Mouse (Mus musculus): ENCODE measurements at regions not wholly inside any gene's neighbourhood (a gene's known extent, or its start where the extent isn't known, plus 50 kb on each side); places are given as distances from the start of the nearest gene placed in this dataset.

DNA sequence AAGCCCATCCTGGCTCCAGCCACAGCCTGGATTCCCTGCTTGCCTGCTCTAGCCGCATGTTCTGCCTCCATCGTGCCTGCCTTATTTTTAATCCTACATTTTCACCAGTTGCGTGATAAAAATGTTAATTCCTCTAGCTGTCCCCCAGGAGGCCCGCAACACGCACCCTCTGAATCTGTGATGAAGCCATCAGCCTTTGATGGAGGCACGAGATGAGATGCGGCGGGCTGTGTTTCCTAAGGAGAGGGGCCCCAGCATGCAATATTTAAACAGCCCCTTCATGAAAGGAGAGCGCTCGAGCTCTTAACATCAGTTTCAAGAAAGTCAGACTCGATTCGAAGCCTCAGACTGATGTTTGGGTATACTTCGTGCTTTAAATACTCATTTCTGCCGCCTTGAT lies 76.3 kb downstream of the Nptx2 start:
- no peaks in the 10 kb centered on the region for H3K9me3 ChIP-seq (ENCODE audit: control insufficient read depth, low read length)
- no peak overlapping the region for H3K9ac ChIP-seq
- no peaks in the 10 kb centered on the region for H3K27me3 ChIP-seq (ENCODE audit: control insufficient read depth, insufficient read depth, low read length)
- H3K4me2 ChIP-seq (replicated peaks): no peak overlapping the region
- ATAC-seq (ENCODE audit: low FRiP score) (no peak), DNase-seq (ENCODE audit: low spot score) (no peak)
- H3K4me3 ChIP-seq (replicated peaks; ENCODE audit: low read length): no peak overlapping the region
- WGBS: 56% methylated on average over 14 of the region's 14 CpGs
- no peaks in the 10 kb centered on the region for H3K36me3 ChIP-seq (replicated peaks; ENCODE audit: control insufficient read depth, insufficient read depth)
- H3K27ac ChIP-seq: no peak overlapping the region
- no peaks in the 10 kb centered on the region for H3K4me1 ChIP-seq (replicated peaks; ENCODE audit: control insufficient read depth, insufficient read depth, low read length)

DNA sequence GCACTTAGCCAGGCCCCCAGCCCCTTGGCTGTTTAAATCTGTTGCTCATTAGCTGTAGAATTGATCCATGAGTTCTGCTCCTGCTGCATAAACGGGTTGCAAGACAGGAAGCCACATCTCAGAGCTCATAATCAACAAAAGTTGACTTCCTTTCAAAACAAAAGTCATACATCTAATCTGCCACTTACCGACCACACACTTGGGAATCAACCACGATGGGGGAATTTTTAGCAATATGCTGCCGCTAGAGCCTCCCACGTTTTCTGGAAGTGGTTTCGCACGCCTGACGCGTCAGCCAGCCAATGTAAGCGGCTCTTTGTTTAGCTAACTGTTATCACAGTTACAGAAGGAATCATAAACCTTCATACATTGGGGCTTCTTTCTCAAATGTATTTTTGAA lies 77.7 kb downstream of the Nptx2 start:
- Histone ChIP-seq H3K9me3 (ENCODE audit: control insufficient read depth, low read length) (no peaks in the 10 kb centered on the region), H3K36me3 (replicated peaks; ENCODE audit: control insufficient read depth, insufficient read depth) (no peaks in the 10 kb centered on the region), H3K9ac (no peak overlapping the region), H3K4me2 (replicated peaks) (no peak overlapping the region), H3K27me3 (ENCODE audit: control insufficient read depth, insufficient read depth, low read length) (no peaks in the 10 kb centered on the region), H3K27ac (no peak overlapping the region), H3K4me3 (replicated peaks; ENCODE audit: low read length) (no peak overlapping the region), H3K4me1 (replicated peaks; ENCODE audit: control insufficient read depth, insufficient read depth, low read length) (no peaks in the 10 kb centered on the region)
- 72% methylated on average over 10 of the region's 10 CpGs for WGBS
- no peak for ATAC-seq (ENCODE audit: low FRiP score)
- no peak for DNase-seq (ENCODE audit: low spot score)

DNA sequence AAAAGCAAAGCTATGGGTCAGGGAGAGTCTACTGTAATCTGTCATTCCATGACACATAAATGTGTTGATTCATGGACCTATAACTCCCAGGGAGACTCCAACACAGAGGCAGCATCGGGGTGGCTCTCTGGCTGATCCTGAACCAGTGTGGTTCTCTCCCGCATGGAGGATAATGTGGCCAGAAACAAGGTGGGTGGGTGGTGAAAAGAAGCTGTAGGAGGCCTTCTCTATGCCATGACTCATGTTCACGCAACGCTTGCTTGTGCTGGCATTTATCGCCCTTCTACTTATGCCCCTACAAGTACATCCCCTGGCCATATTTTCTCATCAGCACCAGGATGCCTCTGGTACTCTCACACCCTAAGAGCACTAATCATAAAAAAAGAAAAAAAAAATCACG lies 86.6 kb downstream of the Nptx2 start:
- 84% methylated on average over 6 of the region's 6 CpGs for WGBS
- Histone ChIP-seq H3K9ac (no peak overlapping the region), H3K27me3 (ENCODE audit: control insufficient read depth, insufficient read depth, low read length) (no peaks in the 10 kb centered on the region), H3K4me3 (replicated peaks; ENCODE audit: low read length) (no peak overlapping the region), H3K4me2 (replicated peaks) (no peak overlapping the region), H3K36me3 (replicated peaks; ENCODE audit: control insufficient read depth, insufficient read depth) (no peaks in the 10 kb centered on the region), H3K4me1 (replicated peaks; ENCODE audit: control insufficient read depth, insufficient read depth, low read length) (no peaks in the 10 kb centered on the region), H3K9me3 (ENCODE audit: control insufficient read depth, low read length) (no peaks in the 10 kb centered on the region), H3K27ac (no peak overlapping the region)
- ATAC-seq (ENCODE audit: low FRiP score): no peak
- DNase-seq (ENCODE audit: low spot score): no peak

DNA sequence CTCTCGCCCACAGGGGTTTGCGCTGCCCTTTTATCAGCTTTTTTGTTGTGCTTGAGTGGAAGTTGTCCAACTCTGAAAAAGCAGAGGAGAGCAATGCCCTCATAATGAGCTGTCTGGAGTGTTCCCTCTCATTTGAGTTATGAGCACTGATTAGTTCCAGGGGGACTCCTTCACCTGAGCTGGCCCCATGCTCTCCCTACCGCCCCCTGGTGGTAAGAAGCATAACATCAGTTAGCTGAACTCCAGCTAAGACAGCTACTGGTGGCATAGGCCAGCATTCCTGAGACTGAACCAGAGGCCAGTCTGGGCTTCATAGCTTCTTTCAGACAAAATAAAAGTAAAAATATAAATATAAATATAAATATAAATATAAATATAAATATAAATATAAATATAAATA lies 92.9 kb downstream of the Nptx2 start:
- Histone ChIP-seq H3K36me3 (replicated peaks; ENCODE audit: control insufficient read depth, insufficient read depth) (no peaks in the 10 kb centered on the region), H3K4me3 (replicated peaks; ENCODE audit: low read length) (no peak overlapping the region), H3K9me3 (ENCODE audit: control insufficient read depth, low read length) (no peaks in the 10 kb centered on the region), H3K4me2 (replicated peaks) (no peak overlapping the region), H3K27ac (no peak overlapping the region), H3K4me1 (replicated peaks; ENCODE audit: control insufficient read depth, insufficient read depth, low read length) (peaks cover 8% of the 10 kb centered on the region), H3K27me3 (ENCODE audit: control insufficient read depth, insufficient read depth, low read length) (no peaks in the 10 kb centered on the region), H3K9ac (no peak overlapping the region)
- DNase-seq (ENCODE audit: low spot score) (no peak), ATAC-seq (ENCODE audit: low FRiP score) (no peak)
- 67% methylated on average over 3 of the region's 3 CpGs for WGBS

DNA sequence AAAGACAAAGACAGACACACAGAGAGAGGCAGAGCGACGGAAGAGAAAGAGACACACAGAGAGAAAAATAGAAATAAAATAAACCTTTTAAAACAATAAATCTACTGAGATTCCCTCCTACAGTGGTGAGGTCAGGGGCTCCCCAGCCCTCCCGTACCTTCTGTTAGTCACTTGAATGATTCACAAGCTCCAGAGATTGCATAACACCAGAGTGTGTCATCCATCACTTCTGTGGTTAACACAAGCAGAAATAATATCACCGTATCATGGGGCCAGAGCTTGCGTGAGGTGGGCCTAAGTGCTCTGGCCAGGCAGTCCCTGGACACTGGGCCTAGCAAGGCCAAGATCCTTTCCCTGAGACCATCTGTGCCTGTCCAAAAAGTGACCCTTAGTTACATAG lies 93.9 kb downstream of the Nptx2 start:
- Histone ChIP-seq H3K4me2 (replicated peaks) (no peak overlapping the region), H3K4me1 (replicated peaks; ENCODE audit: control insufficient read depth, insufficient read depth, low read length) (peaks cover 8% of the 10 kb centered on the region), H3K36me3 (replicated peaks; ENCODE audit: control insufficient read depth, insufficient read depth) (no peaks in the 10 kb centered on the region), H3K4me3 (replicated peaks; ENCODE audit: low read length) (no peak overlapping the region), H3K9me3 (ENCODE audit: control insufficient read depth, low read length) (no peaks in the 10 kb centered on the region), H3K27me3 (ENCODE audit: control insufficient read depth, insufficient read depth, low read length) (no peaks in the 10 kb centered on the region), H3K9ac (no peak overlapping the region), H3K27ac (no peak overlapping the region)
- 89% methylated on average over 5 of the region's 5 CpGs for WGBS
- ATAC-seq (ENCODE audit: low FRiP score) (no peak), DNase-seq (ENCODE audit: low spot score) (no peak)

DNA sequence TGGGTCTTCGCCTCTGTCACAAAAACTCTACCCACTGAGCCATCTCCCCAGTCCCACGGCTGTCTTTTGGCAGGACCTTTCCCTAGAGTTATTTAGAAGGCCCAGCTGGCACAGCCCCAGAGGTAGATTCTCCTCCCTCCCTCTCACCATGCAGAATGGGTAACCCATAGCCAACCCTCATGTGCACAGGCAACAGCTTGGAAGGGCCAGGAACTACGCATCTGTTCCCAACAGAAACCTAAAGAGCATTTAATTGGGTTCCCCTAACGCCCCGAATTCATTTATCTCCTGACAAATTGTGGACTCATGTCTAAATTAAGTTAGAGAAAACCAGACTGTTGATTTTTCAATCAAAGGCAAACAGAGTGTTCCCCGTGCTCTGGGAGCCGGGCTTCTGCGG lies 97.1 kb downstream of the Nptx2 start:
- no peak for ATAC-seq (ENCODE audit: low FRiP score)

DNA sequence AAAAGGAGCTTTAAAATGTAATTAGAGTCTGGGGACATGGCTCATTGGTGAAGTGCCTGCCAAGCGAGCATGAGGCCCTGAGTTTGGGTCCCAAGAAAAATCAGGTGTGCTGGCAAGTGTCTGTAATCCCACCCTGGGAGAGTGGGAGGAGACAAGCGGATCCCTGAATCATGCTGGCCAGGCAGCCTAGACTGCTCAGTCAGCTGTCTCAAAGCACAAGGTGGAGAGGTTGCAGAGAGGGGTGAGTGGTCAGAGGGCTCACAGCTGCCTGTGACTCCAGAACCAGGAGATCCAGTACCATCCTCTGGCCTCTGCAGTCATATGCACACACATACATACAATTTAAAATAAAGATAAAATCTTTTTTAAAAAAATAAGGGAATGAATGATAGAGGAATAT lies 97.7 kb downstream of the Nptx2 start:
- no peak overlapping the region for H3K4me2 ChIP-seq (replicated peaks)
- no peak overlapping the region for H3K4me3 ChIP-seq (replicated peaks; ENCODE audit: low read length)
- no peak overlapping the region for H3K9ac ChIP-seq
- no peaks in the 10 kb centered on the region for H3K36me3 ChIP-seq (replicated peaks; ENCODE audit: control insufficient read depth, insufficient read depth)
- DNase-seq (ENCODE audit: low spot score) (no peak), ATAC-seq (ENCODE audit: low FRiP score) (no peak)
- no peaks in the 10 kb centered on the region for H3K27me3 ChIP-seq (ENCODE audit: control insufficient read depth, insufficient read depth, low read length)
- no peak overlapping the region for H3K27ac ChIP-seq
- peaks cover 18% of the 10 kb centered on the region for H3K4me1 ChIP-seq (replicated peaks; ENCODE audit: control insufficient read depth, insufficient read depth, low read length)
- WGBS: 41% methylated on average over 2 of the region's 2 CpGs
- H3K9me3 ChIP-seq (ENCODE audit: control insufficient read depth, low read length): no peaks in the 10 kb centered on the region

More for the DNA sequence above, 97.1 kb downstream of the Nptx2 start:
- no peak overlapping the region for H3K4me3 ChIP-seq (replicated peaks; ENCODE audit: low read length)
- H3K27ac ChIP-seq: no peak overlapping the region
- no peak overlapping the region for H3K4me2 ChIP-seq (replicated peaks)
- no peak overlapping the region for H3K9ac ChIP-seq
- no peaks in the 10 kb centered on the region for H3K36me3 ChIP-seq (replicated peaks; ENCODE audit: control insufficient read depth, insufficient read depth)
- H3K27me3 ChIP-seq (ENCODE audit: control insufficient read depth, insufficient read depth, low read length): no peaks in the 10 kb centered on the region
- H3K9me3 ChIP-seq (ENCODE audit: control insufficient read depth, low read length): no peaks in the 10 kb centered on the region
- WGBS: 46% methylated on average over 8 of the region's 8 CpGs
- no peak for DNase-seq (ENCODE audit: low spot score)
- H3K4me1 ChIP-seq (replicated peaks; ENCODE audit: control insufficient read depth, insufficient read depth, low read length): peaks cover 18% of the 10 kb centered on the region

DNA sequence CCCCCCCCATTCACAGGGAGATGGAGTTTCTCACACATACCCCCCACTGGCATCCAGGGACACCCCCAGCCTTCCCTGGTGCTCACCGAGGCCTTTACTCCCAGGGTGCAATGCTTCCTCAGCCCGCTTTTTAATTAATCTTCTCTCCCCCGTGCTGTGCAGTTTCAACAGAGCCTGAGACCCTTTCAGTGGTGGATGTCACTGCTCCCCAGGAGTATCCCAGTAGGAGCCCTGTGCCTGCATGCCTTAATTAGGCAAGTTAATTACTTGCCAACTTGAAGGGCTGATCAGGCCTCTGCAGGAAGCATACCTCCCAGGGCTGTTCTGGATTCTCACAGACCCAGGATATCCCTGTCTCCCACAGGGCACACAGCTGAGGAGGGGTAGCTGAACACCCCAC lies 99.7 kb downstream of the Nptx2 start:
- DNase-seq (ENCODE audit: low spot score): no peak
- peak; percentile 74; the same call in 1 of the 2 replicates for ATAC-seq (ENCODE audit: low FRiP score)
- Histone ChIP-seq H3K4me2 (replicated peaks) (no peak overlapping the region), H3K36me3 (replicated peaks; ENCODE audit: control insufficient read depth, insufficient read depth) (no peaks in the 10 kb centered on the region), H3K27ac (no peak overlapping the region), H3K4me1 (replicated peaks; ENCODE audit: control insufficient read depth, insufficient read depth, low read length) (peaks cover 18% of the 10 kb centered on the region), H3K9ac (no peak overlapping the region), H3K9me3 (ENCODE audit: control insufficient read depth, low read length) (no peaks in the 10 kb centered on the region), H3K4me3 (replicated peaks; ENCODE audit: low read length) (no peak overlapping the region), H3K27me3 (ENCODE audit: control insufficient read depth, insufficient read depth, low read length) (no peaks in the 10 kb centered on the region)
- WGBS: 10% methylated on average over 3 of the region's 3 CpGs

DNA sequence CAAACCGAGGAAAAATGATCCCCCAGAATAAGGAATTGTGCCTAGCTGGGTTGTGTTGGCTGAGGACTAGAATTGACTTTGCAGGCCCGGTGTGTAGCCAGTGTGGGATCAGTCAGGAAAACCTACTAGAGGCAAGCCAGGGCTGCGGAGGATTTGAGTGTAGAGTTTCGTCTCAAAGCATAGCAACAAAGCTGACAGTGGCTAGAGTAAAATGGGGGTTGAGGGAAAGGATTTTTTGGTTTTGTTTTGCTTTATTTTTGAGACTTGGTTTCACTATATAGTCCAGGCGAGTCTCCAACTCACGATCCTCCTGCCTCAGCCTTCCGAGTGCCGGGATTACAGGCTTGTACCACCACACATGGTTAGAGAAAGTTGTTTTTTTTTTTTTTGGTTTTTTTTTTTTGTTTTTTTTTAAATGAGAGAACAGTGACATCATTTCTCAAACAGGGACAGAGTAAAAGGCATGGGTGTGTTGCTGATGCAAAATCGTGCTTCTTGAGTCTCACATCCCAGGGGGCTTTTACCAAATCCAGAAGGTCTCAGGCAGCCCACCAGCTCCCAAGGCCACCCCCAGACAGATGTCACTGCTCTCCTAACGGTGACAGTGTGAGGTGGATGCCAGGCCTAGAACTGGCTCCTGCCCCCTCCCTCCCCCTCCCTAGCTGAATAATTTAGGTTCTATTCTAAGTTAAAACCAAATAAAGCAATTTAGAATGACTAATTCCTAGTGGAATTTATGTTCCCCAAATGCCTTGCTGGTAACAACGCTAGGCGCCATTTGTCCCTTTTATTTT lies 101.8 kb downstream of the Nptx2 start:
- WGBS: 86% methylated on average over 12 of the region's 12 CpGs

DNA sequence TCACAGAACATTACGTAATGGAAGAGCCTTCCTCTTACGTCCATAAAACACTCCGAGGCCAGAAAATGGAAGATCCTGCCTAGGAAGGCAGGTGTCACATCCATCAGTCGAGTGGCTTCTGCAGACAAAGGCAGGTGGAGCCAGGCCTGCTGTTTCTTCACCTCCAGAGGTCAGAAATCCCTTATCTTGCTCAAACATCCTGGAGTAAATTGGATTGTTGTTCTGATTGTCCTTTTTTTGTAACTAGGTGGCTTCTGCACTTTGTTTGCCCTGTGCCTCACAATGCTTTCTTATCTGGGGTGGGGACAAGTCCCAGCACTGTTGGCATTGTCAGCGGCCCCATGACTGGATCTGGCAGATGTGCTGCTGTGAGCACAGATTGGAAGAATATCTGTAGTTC lies 106.5 kb downstream of the Nptx2 start:
- 0 out of 2 replicates have a peak, but pooled peaks cover 3% of the 10 kb centered on the region for H3K9me3 ChIP-seq (ENCODE audit: control insufficient read depth, low read length)
- no peak for ATAC-seq (ENCODE audit: low FRiP score)
- DNase-seq (ENCODE audit: low spot score): no peak

More for the DNA sequence above, 101.8 kb downstream of the Nptx2 start:
- Histone ChIP-seq H3K4me2 (replicated peaks) (no peak overlapping the region), H3K36me3 (replicated peaks; ENCODE audit: control insufficient read depth, insufficient read depth) (no peaks in the 10 kb centered on the region), H3K9me3 (ENCODE audit: control insufficient read depth, low read length) (no peaks in the 10 kb centered on the region), H3K4me1 (replicated peaks; ENCODE audit: control insufficient read depth, insufficient read depth, low read length) (peaks cover 18% of the 10 kb centered on the region), H3K9ac (no peak overlapping the region), H3K27ac (no peak overlapping the region), H3K27me3 (ENCODE audit: control insufficient read depth, insufficient read depth, low read length) (no peaks in the 10 kb centered on the region), H3K4me3 (replicated peaks; ENCODE audit: low read length) (no peak overlapping the region)
- no peak for ATAC-seq (ENCODE audit: low FRiP score)
- no peak for DNase-seq (ENCODE audit: low spot score)

More for the DNA sequence above, 106.5 kb downstream of the Nptx2 start:
- Histone ChIP-seq H3K9ac (no peak overlapping the region), H3K36me3 (replicated peaks; ENCODE audit: control insufficient read depth, insufficient read depth) (no peaks in the 10 kb centered on the region), H3K4me1 (replicated peaks; ENCODE audit: control insufficient read depth, insufficient read depth, low read length) (no peaks in the 10 kb centered on the region), H3K27ac (no peak overlapping the region), H3K27me3 (ENCODE audit: control insufficient read depth, insufficient read depth, low read length) (no peaks in the 10 kb centered on the region), H3K4me3 (replicated peaks; ENCODE audit: low read length) (no peak overlapping the region), H3K4me2 (replicated peaks) (no peak overlapping the region)
- 70% methylated on average over 5 of the region's 5 CpGs for WGBS
